Mouse (Mus musculus) ES-Bruce4 (cell line): ENCODE results near the gene Olah.

Experiments
- CTCF ChIP-seq: IDR thresholded peaks from one replicate; pipeline ENCODE4 v1.8.1; 2011; ENCODE audit warnings: low read depth, low read length
- POLR2A ChIP-seq: IDR thresholded peaks from one replicate; pipeline ENCODE4 v1.8.1; 2011; ENCODE audit warnings: low read length; ENCODE audit not compliant: insufficient read depth

- TF ChIP-seq CTCF, result no peak
- TF ChIP-seq POLR2A, result no peak
Observed at GRCm38 (mm10) chr2:3361067-3361466, 35.9 kb downstream of the Olah start.
